Mouse (Mus musculus): ENCODE data around the gene Cdh16. TPM values are rescaled to one million over a fixed set of nuclear protein-coding genes. Genes with fewer than 3 reads are reported as not detected.
"Not testable (repeated sequence)": the region's sequence is repeated elsewhere in the genome, so short reads cannot be mapped to it uniquely, and the experiment has no call there.

Gene Cdh16
- polyA plus RNA-seq, 1 experiment from 2014 or later, result not detected

GRCm38 (mm10) chr8:104577606-104578005 lies 46.6 kb downstream of the Cdh16 start:
- H3K4me2 ChIP-seq (replicated peaks; ENCODE audit: low read depth, low read length); H3K27ac ChIP-seq (ENCODE audit: low read depth, low read length); H3K9me3 ChIP-seq (ENCODE audit: control insufficient read depth, low read length); H3K36me3 ChIP-seq (ENCODE audit: control insufficient read depth, insufficient read depth, low read length); H3K9ac ChIP-seq (ENCODE audit: low read depth, low read length); H3K4me3 ChIP-seq (ENCODE audit: low read depth, low read length); H3K4me1 ChIP-seq (replicated peaks; ENCODE audit: control insufficient read depth, insufficient read depth, low read length); H3K27me3 ChIP-seq (ENCODE audit: control insufficient read depth, insufficient read depth, low read length); ATAC-seq (ENCODE audit: low FRiP score); DNase-seq (ENCODE audit: low spot score): not testable (repeated sequence)
- WGBS, result 79% methylated on average over 17 of the region's 17 CpGs

- Histone ChIP-seq H3K36me3 (ENCODE audit: control insufficient read depth, insufficient read depth, low read length) (no peaks in the 10 kb centered on the region), H3K4me2 (replicated peaks; ENCODE audit: low read depth, low read length) (no peak overlapping the region), H3K27ac (ENCODE audit: low read depth, low read length) (no peak overlapping the region), H3K9me3 (ENCODE audit: control insufficient read depth, low read length) (no peaks in the 10 kb centered on the region), H3K4me3 (ENCODE audit: low read depth, low read length) (no peak overlapping the region), H3K9ac (ENCODE audit: low read depth, low read length) (no peak overlapping the region), H3K4me1 (replicated peaks; ENCODE audit: control insufficient read depth, insufficient read depth, low read length) (no peaks in the 10 kb centered on the region), H3K27me3 (ENCODE audit: control insufficient read depth, insufficient read depth, low read length) (no peaks in the 10 kb centered on the region)
- no peak for ATAC-seq (ENCODE audit: low FRiP score)
- 96% methylated on average over 3 of the region's 3 CpGs for WGBS
- no peak for DNase-seq (ENCODE audit: low spot score)
Observed at GRCm38 (mm10) chr8:104576820-104577219, 47.4 kb downstream of the Cdh16 start.

DNA sequence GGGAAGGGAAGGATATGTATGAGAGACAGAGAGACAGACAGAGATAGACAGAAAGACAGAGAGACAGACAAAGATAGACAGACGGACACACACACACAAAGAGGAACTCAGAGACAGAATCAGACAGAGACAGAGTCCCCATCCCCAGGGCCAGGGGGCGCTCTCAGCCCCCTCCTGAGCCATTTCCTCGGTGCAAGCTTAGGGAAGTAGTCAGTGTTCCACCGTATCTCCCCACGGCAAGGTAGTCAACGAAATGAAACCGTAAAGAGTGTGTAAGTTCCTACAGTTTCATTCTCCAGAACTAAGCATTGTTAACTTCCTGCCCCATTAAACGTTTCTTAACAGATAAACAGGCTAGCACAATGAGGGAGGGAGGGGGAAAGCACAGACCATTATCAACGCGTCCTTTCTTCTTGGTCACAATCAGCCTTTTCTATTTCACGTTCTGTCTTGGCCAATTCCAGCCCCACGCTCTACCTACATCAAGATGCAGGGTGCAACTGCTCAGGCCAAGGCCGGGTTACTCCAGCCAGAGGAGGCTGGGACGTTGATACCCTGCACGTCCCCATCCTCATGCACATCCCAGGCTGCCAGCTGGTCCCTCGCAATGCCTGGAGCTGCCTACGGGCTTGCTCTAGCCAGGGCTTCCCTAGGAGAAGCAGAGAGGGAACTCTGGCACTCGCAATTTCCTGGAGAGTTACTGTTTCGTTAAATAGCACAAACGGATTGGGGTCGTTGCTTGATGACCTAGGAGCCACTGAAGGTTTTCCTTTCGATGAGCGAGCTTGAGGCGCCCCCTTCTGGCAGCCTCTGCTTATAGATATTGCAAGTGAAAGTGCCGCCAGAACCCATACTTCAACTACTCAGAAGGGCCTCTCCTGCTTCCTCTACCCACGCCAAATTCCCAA lies 53.5 kb downstream of the Cdh16 start:
- H3K27me3 ChIP-seq (ENCODE audit: control insufficient read depth, insufficient read depth, low read length), result no peaks in the 10 kb centered on the region
- DNase-seq (ENCODE audit: low spot score) (peak; percentile 94), ATAC-seq (ENCODE audit: low FRiP score) (peak; percentile 78)
- H3K4me1 ChIP-seq (replicated peaks; ENCODE audit: control insufficient read depth, insufficient read depth, low read length), result no peaks in the 10 kb centered on the region
- peak overlapping the region; percentile 25 for H3K4me3 ChIP-seq (ENCODE audit: low read depth, low read length)
- H3K36me3 ChIP-seq (ENCODE audit: control insufficient read depth, insufficient read depth, low read length), result no peaks in the 10 kb centered on the region
- H3K9me3 ChIP-seq (ENCODE audit: control insufficient read depth, low read length), result no peaks in the 10 kb centered on the region
- WGBS, result 7% methylated on average over 26 of the region's 26 CpGs
- H3K27ac ChIP-seq (ENCODE audit: low read depth, low read length), result no peak overlapping the region
- peak overlapping the region; percentile 13; the same call in 1 of the 2 replicates for H3K9ac ChIP-seq (ENCODE audit: low read depth, low read length)
- H3K4me2 ChIP-seq (replicated peaks; ENCODE audit: low read depth, low read length), result peak overlapping the region; percentile 42

- H3K36me3 ChIP-seq (ENCODE audit: control insufficient read depth, insufficient read depth, low read length), result no peaks in the 10 kb centered on the region
- ATAC-seq (ENCODE audit: low FRiP score), result no peak
- no peaks in the 10 kb centered on the region for H3K27me3 ChIP-seq (ENCODE audit: control insufficient read depth, insufficient read depth, low read length)
- no peaks in the 10 kb centered on the region for H3K9me3 ChIP-seq (ENCODE audit: control insufficient read depth, low read length)
- H3K4me1 ChIP-seq (replicated peaks; ENCODE audit: control insufficient read depth, insufficient read depth, low read length), result no peaks in the 10 kb centered on the region
- no peak overlapping the region for H3K9ac ChIP-seq (ENCODE audit: low read depth, low read length)
- DNase-seq (ENCODE audit: low spot score), result peak; percentile 27
- no peak overlapping the region for H3K27ac ChIP-seq (ENCODE audit: low read depth, low read length)
- no peak overlapping the region for H3K4me3 ChIP-seq (ENCODE audit: low read depth, low read length)
- no peak overlapping the region for H3K4me2 ChIP-seq (replicated peaks; ENCODE audit: low read depth, low read length)
- 52% methylated on average over 1 of the region's 1 CpGs for WGBS
Observed at GRCm38 (mm10) chr8:104569559-104569958, 54.6 kb downstream of the Cdh16 start.

GRCm38 (mm10) chr8:104565457-104565798 lies 58.8 kb downstream of the Cdh16 start:
- H3K27ac ChIP-seq (ENCODE audit: low read depth, low read length), result no peak overlapping the region
- WGBS, result 91% methylated on average over 5 of the region's 5 CpGs
- H3K27me3 ChIP-seq (ENCODE audit: control insufficient read depth, insufficient read depth, low read length), result no peaks in the 10 kb centered on the region
- H3K9me3 ChIP-seq (ENCODE audit: control insufficient read depth, low read length), result no peaks in the 10 kb centered on the region
- H3K4me1 ChIP-seq (replicated peaks; ENCODE audit: control insufficient read depth, insufficient read depth, low read length), result no peaks in the 10 kb centered on the region
- H3K4me3 ChIP-seq (ENCODE audit: low read depth, low read length), result no peak overlapping the region
- ATAC-seq (ENCODE audit: low FRiP score) (peak; percentile 20; the same call in 1 of the 2 replicates), DNase-seq (ENCODE audit: low spot score) (no peak)
- no peak overlapping the region for H3K9ac ChIP-seq (ENCODE audit: low read depth, low read length)
- no peak overlapping the region for H3K4me2 ChIP-seq (replicated peaks; ENCODE audit: low read depth, low read length)
- H3K36me3 ChIP-seq (ENCODE audit: control insufficient read depth, insufficient read depth, low read length), result no peaks in the 10 kb centered on the region

GRCm38 (mm10) chr8:104564633-104565456 lies 59.4 kb downstream of the Cdh16 start:
- H3K9me3 ChIP-seq (ENCODE audit: control insufficient read depth, low read length), result no peaks in the 10 kb centered on the region
- H3K27ac ChIP-seq (ENCODE audit: low read depth, low read length), result no peak overlapping the region
- WGBS, result 19% methylated on average over 22 of the region's 22 CpGs
- ATAC-seq (ENCODE audit: low FRiP score) (peak; percentile 88), DNase-seq (ENCODE audit: low spot score) (peak; percentile 93)
- no peak overlapping the region for H3K4me3 ChIP-seq (ENCODE audit: low read depth, low read length)
- no peak overlapping the region for H3K9ac ChIP-seq (ENCODE audit: low read depth, low read length)
- no peaks in the 10 kb centered on the region for H3K36me3 ChIP-seq (ENCODE audit: control insufficient read depth, insufficient read depth, low read length)
- no peaks in the 10 kb centered on the region for H3K27me3 ChIP-seq (ENCODE audit: control insufficient read depth, insufficient read depth, low read length)
- no peak overlapping the region for H3K4me2 ChIP-seq (replicated peaks; ENCODE audit: low read depth, low read length)
- H3K4me1 ChIP-seq (replicated peaks; ENCODE audit: control insufficient read depth, insufficient read depth, low read length), result no peaks in the 10 kb centered on the region

GRCm38 (mm10) chr8:104560731-104561130 lies 63.5 kb downstream of the Cdh16 start:
- H3K9me3 ChIP-seq (ENCODE audit: control insufficient read depth, low read length), result no peaks in the 10 kb centered on the region
- H3K4me3 ChIP-seq (ENCODE audit: low read depth, low read length), result no peak overlapping the region
- H3K9ac ChIP-seq (ENCODE audit: low read depth, low read length), result no peak overlapping the region
- H3K4me1 ChIP-seq (replicated peaks; ENCODE audit: control insufficient read depth, insufficient read depth, low read length), result no peaks in the 10 kb centered on the region
- no peak overlapping the region for H3K4me2 ChIP-seq (replicated peaks; ENCODE audit: low read depth, low read length)
- H3K27ac ChIP-seq (ENCODE audit: low read depth, low read length), result no peak overlapping the region
- H3K27me3 ChIP-seq (ENCODE audit: control insufficient read depth, insufficient read depth, low read length), result no peaks in the 10 kb centered on the region
- DNase-seq (ENCODE audit: low spot score) (no peak), ATAC-seq (ENCODE audit: low FRiP score) (no peak)
- no peaks in the 10 kb centered on the region for H3K36me3 ChIP-seq (ENCODE audit: control insufficient read depth, insufficient read depth, low read length)

DNA sequence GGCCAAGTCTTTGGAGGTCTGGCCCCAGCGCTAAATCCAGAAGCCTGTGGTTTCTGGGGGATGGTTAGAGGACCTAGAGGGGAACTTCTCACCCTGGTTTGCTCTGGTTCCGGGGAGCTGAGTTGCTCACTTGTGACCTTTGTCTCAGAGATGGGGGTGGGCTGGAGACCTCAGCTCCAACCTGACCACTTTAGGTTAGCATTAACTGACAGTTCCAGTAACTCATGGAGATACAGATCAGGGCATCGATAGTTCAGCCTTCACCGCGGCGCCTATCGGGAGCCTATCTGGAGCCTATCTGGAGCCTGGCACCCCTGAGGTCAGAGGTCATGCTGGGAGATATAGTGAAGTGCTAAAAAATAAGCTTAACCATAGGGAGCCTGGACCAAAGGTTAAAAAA lies 67.0 kb downstream of the Cdh16 start:
- no peak overlapping the region for H3K27ac ChIP-seq (ENCODE audit: low read depth, low read length)
- H3K9me3 ChIP-seq (ENCODE audit: control insufficient read depth, low read length), result no peaks in the 10 kb centered on the region
- H3K4me3 ChIP-seq (ENCODE audit: low read depth, low read length), result no peak overlapping the region
- no peak overlapping the region for H3K4me2 ChIP-seq (replicated peaks; ENCODE audit: low read depth, low read length)
- WGBS, result 88% methylated on average over 7 of the region's 7 CpGs
- no peaks in the 10 kb centered on the region for H3K27me3 ChIP-seq (ENCODE audit: control insufficient read depth, insufficient read depth, low read length)
- no peaks in the 10 kb centered on the region for H3K4me1 ChIP-seq (replicated peaks; ENCODE audit: control insufficient read depth, insufficient read depth, low read length)
- H3K36me3 ChIP-seq (ENCODE audit: control insufficient read depth, insufficient read depth, low read length), result no peaks in the 10 kb centered on the region
- no peak overlapping the region for H3K9ac ChIP-seq (ENCODE audit: low read depth, low read length)
- ATAC-seq (ENCODE audit: low FRiP score) (no peak), DNase-seq (ENCODE audit: low spot score) (no peak)

All from hindbrain, embryonic 11.5 days (tissue).